Mouse (Mus musculus): ENCODE data around the gene Gm13088. TPM values are rescaled to one million over a fixed set of nuclear protein-coding genes. Genes with fewer than 3 reads are reported as not detected.

The Gm13088 gene
- polyA plus RNA-seq (2012; ENCODE audit: low replicate concordance), result not detected in 2 replicates

DNA sequence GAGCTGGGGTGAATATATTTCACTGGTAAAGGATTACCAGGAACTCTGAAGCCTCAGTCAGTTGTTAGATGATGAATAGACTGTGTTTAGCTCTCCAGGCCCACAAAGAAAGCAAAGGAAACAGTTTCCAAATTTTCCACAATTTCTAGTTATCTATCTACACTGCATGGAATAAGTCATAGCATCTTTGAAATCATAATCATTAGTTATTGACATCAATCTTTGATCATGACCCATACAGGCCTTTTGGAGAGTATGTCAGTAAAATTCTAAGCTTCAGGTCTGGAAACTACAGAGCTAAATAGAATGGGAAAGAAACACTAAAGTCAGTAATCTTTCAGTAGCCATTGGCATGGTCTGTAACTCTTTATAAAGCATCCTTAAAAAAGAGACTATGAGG lies at the start of gene Gm13088:
Gm13088 (minus strand) TSS at position 101 of the 400 bp plus-strand sequence.

GRCm38 (mm10) chr4:143702611-143703010 lies 45.6 kb upstream of the Gm13088 start, which contains the start of gene Gm13089:
Gene Gm13089, minus strand, starts transcription at chr4:143702711.

DNA sequence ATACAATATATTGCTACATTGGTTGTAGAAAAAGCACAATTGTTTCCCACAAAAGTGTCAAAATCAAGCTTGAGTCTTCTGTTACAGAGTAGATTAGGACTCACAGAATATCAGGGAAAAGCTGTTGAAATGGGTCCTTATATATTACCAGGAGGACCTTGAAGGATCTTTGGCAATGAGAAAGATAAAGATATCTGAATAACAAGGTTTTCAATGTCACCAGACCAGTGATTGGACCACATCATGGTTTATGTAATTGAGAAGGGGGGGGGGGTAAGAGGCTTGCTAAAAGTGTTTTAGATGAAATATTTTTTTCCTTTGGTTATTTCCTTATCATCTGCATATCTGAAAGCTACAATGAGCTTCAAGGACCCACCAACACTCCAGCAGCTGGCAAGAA lies 42.3 kb downstream of the Gm13088 start, which contains the start of gene Gm13083:
Gm13083 (plus strand) TSS at position 301 of the 400 bp plus-strand sequence.

Other genes with a start within 250 kb of the Gm13088 start
- 0.28 and 0.82 TPM in 2 replicates for gene Pramef8, start 244.8 kb downstream of the Gm13088 start, polyA plus RNA-seq (2012; ENCODE audit: low replicate concordance)
- not detected in 2 replicates for gene Oog4, start 206.9 kb downstream of the Gm13088 start, polyA plus RNA-seq (2012; ENCODE audit: low replicate concordance)
- not detected in 2 replicates for gene Gm13043, start 145.9 kb downstream of the Gm13088 start, polyA plus RNA-seq (2012; ENCODE audit: low replicate concordance)
- 0.15 TPM in 1 of 2 replicates, not detected in the other for gene Gm13040, start 121.3 kb downstream of the Gm13088 start, polyA plus RNA-seq (2012; ENCODE audit: low replicate concordance)
- not detected in 2 replicates for gene BC080695, start 105.5 kb downstream of the Gm13088 start, polyA plus RNA-seq (2012; ENCODE audit: low replicate concordance)
- not detected in 2 replicates for gene Gm13057, start 105.5 kb downstream of the Gm13088 start, polyA plus RNA-seq (2012; ENCODE audit: low replicate concordance)
- gene Gm13083, start 42.2 kb downstream of the Gm13088 start, polyA plus RNA-seq (2012; ENCODE audit: low replicate concordance), result 0.07 TPM in 1 of 2 replicates, not detected in the other
- not detected in 2 replicates for gene Gm13089, start 45.5 kb upstream of the Gm13088 start, polyA plus RNA-seq (2012; ENCODE audit: low replicate concordance)
- not detected in 2 replicates for gene Gm13078, start 62.2 kb upstream of the Gm13088 start, polyA plus RNA-seq (2012; ENCODE audit: low replicate concordance)
- gene Gm13023, start 132.1 kb upstream of the Gm13088 start, polyA plus RNA-seq (2012; ENCODE audit: low replicate concordance), result not detected in 2 replicates
- not detected in 2 replicates for gene Gm13084, start 158.8 kb upstream of the Gm13088 start, polyA plus RNA-seq (2012; ENCODE audit: low replicate concordance)
- gene Gm13103, start 189.3 kb upstream of the Gm13088 start, polyA plus RNA-seq (2012; ENCODE audit: low replicate concordance), result not detected in 2 replicates
- gene Pramef6, start 243.1 kb upstream of the Gm13088 start, polyA plus RNA-seq (2012; ENCODE audit: low replicate concordance), result not detected in 2 replicates

All from leukemia stem cell, adult 10-12 weeks (primary cell).